Mouse (Mus musculus) lung, postnatal 0 days (tissue): Measurements from ENCODE around the gene Abr. TPM values are rescaled to one million over a fixed set of nuclear protein-coding genes. Genes with fewer than 3 reads are reported as not detected.
A peak's percentile ranks its signal among the peaks of the same experiment; 100 is the strongest.

Experiments used
- ATAC-seq: fragments of 200-750 bp; cut with Nextera tagmentation; 2 replicates; pipeline ENCODE4 v1.8.0; 2017; ENCODE audit warnings: moderate library complexity
- DNase-seq: peaks from one replicate; pipeline ENCODE4 v3.0.0-alpha.2; 2016; ENCODE audit warnings: low spot score
- H3K27ac ChIP-seq: fragments of 300-500 bp; sonication (generic); 2 replicates; pipeline ENCODE4 v1.5.1; 2014; ENCODE audit warnings: antibody characterized with exemption, mild to moderate bottlenecking, low read length, mixed read lengths
- H3K27me3 ChIP-seq: fragments of 300-500 bp; sonication (generic); replicated peaks from 2 replicates; pipeline ENCODE4 v1.6.1; 2014; ENCODE audit warnings: low read length, mixed read lengths; ENCODE audit not compliant: insufficient read depth
- H3K36me3 ChIP-seq: fragments of 300-500 bp; sonication (generic); 2 replicates; pipeline ENCODE4 v1.6.1; 2014; ENCODE audit warnings: low read length, mixed read lengths; ENCODE audit not compliant: insufficient read depth
- H3K4me1 ChIP-seq: fragments of 300-500 bp; sonication (generic); 2 replicates; pipeline ENCODE4 v1.6.1; 2014; ENCODE audit warnings: antibody characterized with exemption, low read depth, low read length, mixed read lengths; ENCODE audit not compliant: insufficient read depth
- H3K4me2 ChIP-seq: fragments of 300-500 bp; sonication (generic); replicated peaks from 2 replicates; pipeline ENCODE4 v1.6.1; 2014; ENCODE audit warnings: low read depth, mild to moderate bottlenecking, low read length, moderate library complexity, mixed read lengths
- H3K4me3 ChIP-seq: fragments of 300-500 bp; sonication (generic); 2 replicates; pipeline ENCODE4 v1.5.1; 2014; ENCODE audit warnings: low read depth, low read length
- H3K9ac ChIP-seq: fragments of 300-500 bp; sonication (generic); replicated peaks from 2 replicates; pipeline ENCODE4 v1.6.1; 2014; ENCODE audit warnings: low read depth, mild to moderate bottlenecking
- H3K9me3 ChIP-seq: fragments of 300-500 bp; sonication (generic); 2 replicates; pipeline ENCODE4 v1.6.1; 2016; ENCODE audit warnings: low read length, mixed read lengths
- CTCF ChIP-seq: IDR thresholded peaks from 2 replicates; pipeline ENCODE4 v1.5.1; 2016; ENCODE audit warnings: antibody characterized with exemption, mild to moderate bottlenecking
- EP300 ChIP-seq: IDR thresholded peaks from 2 replicates; pipeline ENCODE4 v1.6.1; 2016; ENCODE audit warnings: antibody characterized with exemption, mild to moderate bottlenecking, control low read depth
- WGBS: fragments of 180-500 bp; shearing (Covaris S2); extraction: QIAGEN DNeasy Blood & Tissue Kit; methylation state at CpG from one replicate; pipeline ENCODE4 v1.1.7; 2014; 5-methylcytosine and 5-hydroxymethylcytosine counted together
- polyA plus RNA-seq: library from polyadenylated mRNA; unstranded; fragments of >200 nt; fragmentation: Nextera tagmentation; extraction: Ambion mirVana; gene quantifications from 2 replicates; pipeline ENCODE4 v1.2.1, GENCODE M21; 2015

Abr gene
- polyA plus RNA-seq, 1 experiment from 2014 or later, result 17.2 TPM

DNA sequence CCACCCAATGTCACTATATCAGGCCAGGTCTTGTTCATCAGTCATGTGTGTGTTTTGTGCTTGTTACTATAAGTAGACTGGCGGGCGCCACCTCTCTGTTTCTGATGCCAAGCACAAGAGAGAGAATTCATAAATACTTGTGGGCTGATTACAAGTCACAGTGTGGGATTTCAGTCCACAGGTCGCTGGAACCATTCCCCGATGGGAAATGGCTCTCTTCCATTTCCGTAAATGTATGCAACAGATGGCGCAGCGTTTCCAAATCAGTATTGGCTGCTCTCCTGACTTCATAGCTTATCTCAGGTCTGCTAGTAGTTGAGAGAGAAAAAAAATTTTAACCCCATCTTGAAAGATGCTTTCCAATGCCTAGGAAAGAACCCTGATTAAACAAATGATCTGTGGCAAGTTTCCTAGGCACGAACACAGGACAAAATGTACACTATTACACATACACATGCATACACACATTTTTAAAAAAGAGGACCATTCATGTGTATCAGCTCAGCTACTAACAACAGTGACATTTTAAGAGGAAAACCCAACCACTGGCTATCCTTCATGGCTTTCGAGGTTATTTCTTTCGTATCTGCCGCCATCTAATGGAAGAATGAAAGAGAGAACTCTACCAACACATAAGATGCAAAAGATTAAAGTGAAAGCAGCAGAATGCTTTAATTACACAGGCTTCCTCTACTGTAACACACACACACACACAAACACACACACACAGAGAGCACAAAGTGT lies 222.4 kb downstream of the Abr start:
- H3K36me3 ChIP-seq, result no peaks in the 10 kb centered on the region
- ATAC-seq, result peak; percentile 32
- H3K4me1 ChIP-seq, result no peaks in the 10 kb centered on the region
- no peak overlapping the region for H3K9ac ChIP-seq
- peak; percentile 89 for DNase-seq
- peak overlapping the region; percentile 96 for H3K4me2 ChIP-seq
- 4% methylated on average over 11 of the region's 11 CpGs for WGBS
- H3K9me3 ChIP-seq, result no peaks in the 10 kb centered on the region
- no peaks in the 10 kb centered on the region for H3K27me3 ChIP-seq
- H3K4me3 ChIP-seq, result peak overlapping the region; percentile 78; the same call in 1 of the 2 replicates
- peak; percentile 73 for TF ChIP-seq CTCF
- TF ChIP-seq EP300, result peak; percentile 27; the same call in 1 of the 2 replicates
- no peak overlapping the region for H3K27ac ChIP-seq

- DNase-seq, result peak; percentile 94
- 0% methylated on average over 39 of the region's 70 CpGs for WGBS
Observed at GRCm38 (mm10) chr11:76398798-76399586, 223.1 kb downstream of the Abr start, which contains the start of gene Nxn. Gene Nxn, minus strand, starts transcription at chr11:76399140.

DNA sequence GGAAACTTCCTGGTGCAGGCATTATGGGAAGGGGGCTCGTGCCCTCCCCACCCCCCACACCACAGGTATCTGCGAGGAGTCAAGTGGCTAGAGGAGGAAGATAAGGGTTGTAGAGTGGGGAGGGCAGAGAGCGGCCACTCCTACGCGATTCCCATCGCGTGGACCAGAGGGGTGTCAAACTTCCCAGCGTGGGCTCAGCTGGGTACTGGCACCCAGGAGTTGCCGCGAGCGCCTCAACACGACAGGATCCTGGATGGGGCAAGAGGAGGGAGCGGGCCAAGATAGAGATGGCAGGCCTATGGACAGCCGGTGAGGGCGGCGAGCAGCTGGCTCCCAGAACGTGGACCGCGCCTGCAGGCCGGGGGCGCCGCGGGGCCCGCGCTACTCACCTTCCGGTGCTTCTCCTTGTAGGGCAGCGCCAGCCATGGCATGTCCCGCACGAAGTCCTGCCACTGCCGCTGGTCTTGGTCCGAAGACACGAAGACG lies 223.8 kb downstream of the Abr start:
- ATAC-seq, result peak; percentile 61
- no peaks in the 10 kb centered on the region for H3K36me3 ChIP-seq
- WGBS, result under 1% methylated on average over 28 of the region's 33 CpGs
- no peaks in the 10 kb centered on the region for H3K4me1 ChIP-seq
- H3K9ac ChIP-seq, result peak overlapping the region; percentile 63
- peak overlapping the region; percentile 96 for H3K4me2 ChIP-seq
- DNase-seq, result peak; percentile 43
- H3K9me3 ChIP-seq, result no peaks in the 10 kb centered on the region
- no peaks in the 10 kb centered on the region for H3K27me3 ChIP-seq
- no peak for TF ChIP-seq CTCF
- TF ChIP-seq EP300, result no peak
- peak overlapping the region; percentile 78 for H3K4me3 ChIP-seq
- H3K27ac ChIP-seq, result peak overlapping the region; percentile 72

More at GRCm38 (mm10) chr11:76398798-76399586, 223.1 kb downstream of the Abr start, which contains the start of gene Nxn:
- Histone ChIP-seq H3K9ac (peak within 1 kb of the TSS; percentile 63), H3K36me3 (no peaks in the 10 kb centered on the region), H3K27ac (peak within 1 kb of the TSS; percentile 72), H3K27me3 (no peaks in the 10 kb centered on the region), H3K4me1 (no peaks in the 10 kb centered on the region), H3K9me3 (no peaks in the 10 kb centered on the region), H3K4me3 (peak within 1 kb of the TSS; percentile 78), H3K4me2 (peak within 1 kb of the TSS; percentile 96)
- peak; percentile 94 for ATAC-seq
- TF ChIP-seq CTCF (peak; percentile 49), EP300 (no peak)

DNA sequence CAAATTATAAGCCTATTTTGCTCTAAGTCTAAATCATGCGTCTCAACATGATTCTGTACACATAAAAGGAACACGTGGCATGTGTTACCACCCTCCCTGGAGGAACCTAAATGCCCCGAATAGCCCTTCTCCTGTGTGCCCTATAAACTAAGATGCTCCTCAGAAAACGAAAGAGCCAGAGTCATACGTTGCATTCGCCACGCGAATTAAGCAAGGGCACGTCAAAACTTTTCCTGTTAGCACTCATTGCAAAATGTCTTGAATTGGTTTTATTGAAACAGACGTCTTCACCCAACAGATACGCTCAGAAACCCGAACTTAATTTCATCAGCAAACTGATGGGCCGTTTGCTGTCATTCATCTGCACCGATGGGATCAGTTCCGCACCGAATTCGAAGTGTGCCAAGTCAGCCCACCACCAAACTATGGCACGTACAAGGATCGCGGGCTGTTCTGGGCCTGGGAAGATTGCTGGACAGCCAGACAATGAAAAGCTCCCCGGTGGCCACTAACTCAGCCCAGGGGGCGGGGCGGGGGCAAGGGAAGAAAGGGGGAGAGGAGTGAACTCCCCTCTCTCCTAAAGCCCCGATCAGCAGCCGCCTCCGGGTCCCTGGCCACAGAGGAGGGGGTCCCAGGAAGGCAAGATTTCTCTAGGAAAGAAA lies 224.3 kb downstream of the Abr start:
- Histone ChIP-seq H3K27ac (peak overlapping the region; percentile 72; the same call in 1 of the 2 replicates), H3K27me3 (no peaks in the 10 kb centered on the region), H3K9ac (peak overlapping the region; percentile 63), H3K4me1 (no peaks in the 10 kb centered on the region), H3K36me3 (no peaks in the 10 kb centered on the region), H3K9me3 (no peaks in the 10 kb centered on the region), H3K4me2 (peak overlapping the region; percentile 96), H3K4me3 (peak overlapping the region; percentile 78)
- ATAC-seq (no peak), DNase-seq (peak; percentile 45)
- TF ChIP-seq CTCF, result no peak
- under 1% methylated on average over 26 of the region's 26 CpGs for WGBS

DNA sequence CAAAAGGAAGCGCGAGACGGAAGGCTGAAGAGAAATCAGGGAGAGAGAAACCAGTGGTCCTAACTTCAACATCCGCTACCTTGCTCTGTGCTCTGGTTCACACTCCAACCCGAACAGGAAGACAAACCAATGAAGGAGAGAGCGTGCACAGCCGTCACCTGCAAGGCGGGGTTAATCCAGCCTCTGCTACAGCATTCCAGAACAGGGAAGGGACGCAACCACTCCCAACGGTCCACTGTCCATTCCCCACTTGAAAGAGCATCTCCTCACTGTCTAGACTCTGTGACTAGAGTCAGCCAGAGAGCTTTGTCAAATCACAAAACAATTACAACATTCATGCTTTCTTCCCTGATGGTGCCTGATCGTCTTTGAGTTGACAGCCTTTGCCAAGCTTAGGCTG lies 229.1 kb downstream of the Abr start:
- WGBS, result 81% methylated on average over 11 of the region's 11 CpGs
- DNase-seq, result no peak
- Histone ChIP-seq H3K4me1 (no peaks in the 10 kb centered on the region), H3K36me3 (no peaks in the 10 kb centered on the region), H3K9me3 (no peaks in the 10 kb centered on the region), H3K27ac (no peak overlapping the region), H3K4me2 (no peak overlapping the region), H3K4me3 (no peak overlapping the region), H3K27me3 (no peaks in the 10 kb centered on the region), H3K9ac (no peak overlapping the region)
- no peak for TF ChIP-seq CTCF
- no peak for TF ChIP-seq EP300
- ATAC-seq, result no peak

- Histone ChIP-seq H3K4me1 (no peaks in the 10 kb centered on the region), H3K4me3 (no peak overlapping the region), H3K4me2 (no peak overlapping the region), H3K27ac (no peak overlapping the region), H3K9me3 (no peaks in the 10 kb centered on the region), H3K9ac (no peak overlapping the region), H3K27me3 (no peaks in the 10 kb centered on the region), H3K36me3 (no peaks in the 10 kb centered on the region)
- WGBS, result 83% methylated on average over 7 of the region's 7 CpGs
- ATAC-seq (no peak), DNase-seq (no peak)
- TF ChIP-seq EP300 (no peak), CTCF (no peak)
Observed at GRCm38 (mm10) chr11:76392532-76392931, 229.6 kb downstream of the Abr start.
